8 mouse cellular contexts compared by ENCODE assay signal in genomic region chr1:64734771-64735750, GRCm38 (mm10). TPM values are rescaled to one million over a fixed set of nuclear protein-coding genes. Genes with fewer than 3 reads are reported as not detected.
A peak's percentile ranks its signal among the peaks of the same experiment; 100 is the strongest.
DNase-seq lines count a peak whose midpoint lies in the region; TF ChIP-seq lines count a peak whose summit lies in the region.

No protein-coding gene starts in this region.

- peak overlapping the region; percentile 81 for H3K4me3 ChIP-seq in heart, embryonic 10.5 days
- peak overlapping the region; percentile 95 for H3K4me3 ChIP-seq in gastrocnemius, adult 2 months
- H3K4me3 ChIP-seq in lung, adult 2 months (replicated peaks; ENCODE audit: extremely low read depth, low read depth, low read length): peak overlapping the region; percentile 46

- H3K36me3 ChIP-seq in heart, embryonic 10.5 days: no peaks in the 10 kb centered on the region

- peak; percentile 26; the same call in 1 of the 2 replicates for TF ChIP-seq CTCF in gastrocnemius, adult 2 months (IDR thresholded peaks at IDR 0.05)
- TF ChIP-seq CTCF in lung, adult 2 months (IDR thresholded peaks at IDR 0.05; ENCODE audit: insufficient read depth, low read length): no peak

- H3K4me1 ChIP-seq in heart, embryonic 10.5 days: peaks cover 63% of the 10 kb centered on the region
- peaks cover 15% of the 10 kb centered on the region for H3K4me1 ChIP-seq in lung, adult 2 months (ENCODE audit: control insufficient read depth, insufficient read depth, low read length)

- TF ChIP-seq POLR2A in lung, adult 2 months (IDR thresholded peaks at IDR 0.05; ENCODE audit: borderline replicate concordance, extremely low read depth, low read depth, low read length): no peak

- H3K9me3 ChIP-seq in heart, embryonic 10.5 days: no peaks in the 10 kb centered on the region

- peak; percentile 82 for DNase-seq in heart, embryonic 10.5 days (ENCODE audit: low spot score)
- no peak for DNase-seq in heart, postnatal 36 days
- peak; percentile 23 for DNase-seq in cerebellum, adult 8-10 months
- peak; percentile 52 for DNase-seq in gastrocnemius, adult 2 months
- peak; percentile 24 for DNase-seq in kidney, adult 11 months
- DNase-seq in lung, adult 2 months: peak; percentile 50
- peak; percentile 36 for DNase-seq in retina, postnatal 7 days (ENCODE audit: low read depth, low spot score)
- no peak for DNase-seq in layer of hippocampus, postnatal 14 days (ENCODE audit: low spot score in 2 of 2)

- peak overlapping the region; percentile 81 for H3K27ac ChIP-seq in heart, embryonic 10.5 days
- H3K27ac ChIP-seq in gastrocnemius, adult 2 months: no peak overlapping the region

- intact Hi-C loops in heart, postnatal 36 days (cut with DNase I): loop anchor here (2.0 to 10.0 kb wide), 3 partner anchors 16 to 450 kb away; partner anchors contain the start of genes Idh1 and Pikfyve
- intact Hi-C loops in gastrocnemius, adult 2 months (cut with DNase I): loop anchor here (5.0 kb wide), 2 partner anchors 252 to 452 kb away; partner anchors contain the start of genes Idh1 and Pikfyve

- 36% methylated on average over 58 of the region's 58 CpGs for WGBS in heart, embryonic 10.5 days
- 62% methylated on average over 58 of the region's 58 CpGs for WGBS in lung, adult 2 months

- H3K27me3 ChIP-seq in heart, embryonic 10.5 days (ENCODE audit: insufficient read depth, poor library complexity, severe bottlenecking): peaks cover 44% of the 10 kb centered on the region

RNA-seq across cellular contexts. Expression of gene Fzd5, which starts 2.5 kb away (rescaled TPM):
- polyA plus RNA-seq in heart, embryonic 10.5 days (2016; fragmentation: Nextera tagmentation; extraction: Ambion mirVana): 1.4 and 1.8 TPM in 2 replicates
- 1 to 10 TPM; 4.5 TPM for total RNA-seq in heart, postnatal 36 days (2021)
- 1 to 10 TPM; 1.2 to 2.3 TPM for total RNA-seq in gastrocnemius, adult 2 months (2021)
- polyA plus RNA-seq in lung, adult 2 months (2012; rRNA removed): 28.2 and 30.9 TPM in 2 replicates
- total RNA-seq in layer of hippocampus, postnatal 14 days (2021): 1 to 10 TPM; 1.1 to 1.2 TPM

RNA-seq across cellular contexts. Expression of gene Ccnyl1, which starts 44.8 kb away (rescaled TPM):
- 4.0 and 5.4 TPM in 2 replicates for polyA plus RNA-seq in heart, embryonic 10.5 days (2016; fragmentation: Nextera tagmentation; extraction: Ambion mirVana)
- total RNA-seq in heart, postnatal 36 days (2021): 10 to 100 TPM; 15.5 to 18.2 TPM
- 10 to 100 TPM; 19.7 to 20.5 TPM for total RNA-seq in gastrocnemius, adult 2 months (2021)
- 26.8 and 31.6 TPM in 2 replicates for polyA plus RNA-seq in lung, adult 2 months (2012; rRNA removed)
- 10 to 100 TPM; 19.5 to 23.9 TPM for total RNA-seq in layer of hippocampus, postnatal 14 days (2021)

Comparison
In these comparisons a context has a peak if more than half of its experiments do, and no peak if none do; other contexts are left out.
1. DNase-seq: peak in heart, embryonic 10.5 days (single experiment), cerebellum, adult 8-10 months (single experiment), gastrocnemius, adult 2 months (single experiment), kidney, adult 11 months (single experiment), lung, adult 2 months (single experiment) and retina, postnatal 7 days (single experiment); none in heart, postnatal 36 days (0 of 2) and layer of hippocampus, postnatal 14 days (0 of 2).
2. Peak in every context shown above with its lines, with median percentiles within 50 percentile points of each other: H3K4me3 ChIP-seq.